Mouse (Mus musculus): ENCODE results near the gene Lgi1. TPM values are rescaled to one million over a fixed set of nuclear protein-coding genes. Genes with fewer than 3 reads are reported as not detected.
A peak's percentile ranks its signal among the peaks of the same experiment; 100 is the strongest.

The Lgi1 gene
- polyA plus RNA-seq, 1 experiment from 2014 or later = 0.69 TPM

- ATAC-seq (ENCODE audit: insufficient number of reproducible peaks, low FRiP score, low TSS enrichment, low read depth) = no peak
- Histone ChIP-seq H3K9me3 (ENCODE audit: control insufficient read depth, low read length) (no peaks in the 10 kb centered on the region), H3K36me3 (ENCODE audit: control insufficient read depth, insufficient read depth, low read length) (no peaks in the 10 kb centered on the region), H3K4me3 (ENCODE audit: low read depth, low read length) (no peak overlapping the region), H3K9ac (ENCODE audit: low read length) (no peak overlapping the region), H3K4me1 (ENCODE audit: control insufficient read depth, insufficient read depth, low read length) (no peaks in the 10 kb centered on the region), H3K4me2 (ENCODE audit: low read depth, severe bottlenecking) (no peak overlapping the region), H3K27me3 (ENCODE audit: control insufficient read depth, insufficient read depth, low read length) (no peaks in the 10 kb centered on the region), H3K27ac (replicated peaks; ENCODE audit: low read depth, low read length) (no peak overlapping the region)
- no peak for DNase-seq (ENCODE audit: low spot score)
- 64% methylated on average over 10 of the region's 10 CpGs for WGBS
Measured at GRCm38 (mm10) chr19:38354819-38355360, 90.6 kb downstream of the Lgi1 start.

- no peak overlapping the region for H3K9ac ChIP-seq (ENCODE audit: low read length)
- no peaks in the 10 kb centered on the region for H3K36me3 ChIP-seq (ENCODE audit: control insufficient read depth, insufficient read depth, low read length)
- WGBS = 61% methylated on average over 8 of the region's 8 CpGs
- no peaks in the 10 kb centered on the region for H3K4me1 ChIP-seq (ENCODE audit: control insufficient read depth, insufficient read depth, low read length)
- no peak for ATAC-seq (ENCODE audit: insufficient number of reproducible peaks, low FRiP score, low TSS enrichment, low read depth)
- no peaks in the 10 kb centered on the region for H3K27me3 ChIP-seq (ENCODE audit: control insufficient read depth, insufficient read depth, low read length)
- no peak overlapping the region for H3K27ac ChIP-seq (replicated peaks; ENCODE audit: low read depth, low read length)
- H3K4me3 ChIP-seq (ENCODE audit: low read depth, low read length) = no peak overlapping the region
- no peaks in the 10 kb centered on the region for H3K9me3 ChIP-seq (ENCODE audit: control insufficient read depth, low read length)
- DNase-seq (ENCODE audit: low spot score) = no peak
- H3K4me2 ChIP-seq (ENCODE audit: low read depth, severe bottlenecking) = no peak overlapping the region
Measured at GRCm38 (mm10) chr19:38356211-38356828, 92.0 kb downstream of the Lgi1 start.

GRCm38 (mm10) chr19:38357956-38358623 is 93.8 kb downstream of the Lgi1 start:
- Histone ChIP-seq H3K36me3 (ENCODE audit: control insufficient read depth, insufficient read depth, low read length) (no peaks in the 10 kb centered on the region), H3K4me3 (ENCODE audit: low read depth, low read length) (no peak overlapping the region), H3K9ac (ENCODE audit: low read length) (no peak overlapping the region), H3K27me3 (ENCODE audit: control insufficient read depth, insufficient read depth, low read length) (no peaks in the 10 kb centered on the region), H3K4me1 (ENCODE audit: control insufficient read depth, insufficient read depth, low read length) (no peaks in the 10 kb centered on the region), H3K4me2 (ENCODE audit: low read depth, severe bottlenecking) (no peak overlapping the region), H3K9me3 (ENCODE audit: control insufficient read depth, low read length) (no peaks in the 10 kb centered on the region), H3K27ac (replicated peaks; ENCODE audit: low read depth, low read length) (no peak overlapping the region)
- ATAC-seq (ENCODE audit: insufficient number of reproducible peaks, low FRiP score, low TSS enrichment, low read depth) = no peak
- peak; percentile 49 for DNase-seq (ENCODE audit: low spot score)
- 50% methylated on average over 9 of the region's 9 CpGs for WGBS

- 77% methylated on average over 1 of the region's 1 CpGs for WGBS
- ATAC-seq (ENCODE audit: insufficient number of reproducible peaks, low FRiP score, low TSS enrichment, low read depth) (no peak), DNase-seq (ENCODE audit: low spot score) (no peak)
- no peaks in the 10 kb centered on the region for H3K36me3 ChIP-seq (ENCODE audit: control insufficient read depth, insufficient read depth, low read length)
- H3K4me2 ChIP-seq (ENCODE audit: low read depth, severe bottlenecking) = no peak overlapping the region
- H3K4me1 ChIP-seq (ENCODE audit: control insufficient read depth, insufficient read depth, low read length) = no peaks in the 10 kb centered on the region
- no peak overlapping the region for H3K27ac ChIP-seq (replicated peaks; ENCODE audit: low read depth, low read length)
- H3K9ac ChIP-seq (ENCODE audit: low read length) = no peak overlapping the region
- no peaks in the 10 kb centered on the region for H3K9me3 ChIP-seq (ENCODE audit: control insufficient read depth, low read length)
- H3K4me3 ChIP-seq (ENCODE audit: low read depth, low read length) = no peak overlapping the region
- no peaks in the 10 kb centered on the region for H3K27me3 ChIP-seq (ENCODE audit: control insufficient read depth, insufficient read depth, low read length)
Measured at GRCm38 (mm10) chr19:38359287-38359686, 95.0 kb downstream of the Lgi1 start.

Other genes with a start within 250 kb of the Lgi1 start
- 3.1 and 4.0 TPM in 2 replicates for gene Myof, start 221.0 kb upstream of the Lgi1 start, polyA plus RNA-seq (2014; fragmentation: Nextera tagmentation; extraction: Ambion mirVana)
- 34.9 and 38.9 TPM in 2 replicates for gene Cep55, start 209.5 kb upstream of the Lgi1 start, polyA plus RNA-seq (2014; fragmentation: Nextera tagmentation; extraction: Ambion mirVana)
- gene Ffar4, start 167.5 kb upstream of the Lgi1 start, polyA plus RNA-seq (2014; fragmentation: Nextera tagmentation; extraction: Ambion mirVana) = 0.31 and 0.72 TPM in 2 replicates
- gene Rbp4, start 139.3 kb upstream of the Lgi1 start, polyA plus RNA-seq (2014; fragmentation: Nextera tagmentation; extraction: Ambion mirVana) = 4.2 and 6.1 TPM in 2 replicates
- 0.09 TPM in 1 of 2 replicates, not detected in the other for gene Pde6c, start 131.8 kb upstream of the Lgi1 start, polyA plus RNA-seq (2014; fragmentation: Nextera tagmentation; extraction: Ambion mirVana)
- 48.2 and 48.7 TPM in 2 replicates for gene Fra10ac1, start 40.4 kb upstream of the Lgi1 start, polyA plus RNA-seq (2014; fragmentation: Nextera tagmentation; extraction: Ambion mirVana)
- gene Slc35g1, start 131.4 kb downstream of the Lgi1 start, polyA plus RNA-seq (2014; fragmentation: Nextera tagmentation; extraction: Ambion mirVana) = 3.5 and 4.3 TPM in 2 replicates
- 4.5 and 5.3 TPM in 2 replicates for gene Plce1, start 216.6 kb downstream of the Lgi1 start, polyA plus RNA-seq (2014; fragmentation: Nextera tagmentation; extraction: Ambion mirVana)